Mouse (Mus musculus) liver, embryonic 14.5 days (tissue): Measurements from ENCODE around the gene Ngrn. TPM values are rescaled to one million over a fixed set of nuclear protein-coding genes. Genes with fewer than 3 reads are reported as not detected.

Experiments used
- ATAC-seq: fragments of 200-750 bp; cut with Nextera tagmentation; 2 replicates; pipeline ENCODE4 v1.8.0; 2017; ENCODE audit warnings: moderate number of reproducible peaks, mild to moderate bottlenecking, moderate library complexity; ENCODE audit not compliant: insufficient read depth
- DNase-seq, 3 experiments: peaks; one replicate each; pipeline ENCODE4 v3.0.0-alpha.2; 2012 to 2013; ENCODE audit warnings: low read depth in 3 of 3, low spot score in 3 of 3
- H3K27ac ChIP-seq: fragments of 300-500 bp; sonication (generic); 2 replicates; pipeline ENCODE4 v1.5.1; 2014; ENCODE audit warnings: moderate library complexity, mild to moderate bottlenecking, control low read depth, inconsistent platforms
- H3K27me3 ChIP-seq: fragments of 300-500 bp; sonication (generic); 2 replicates; pipeline ENCODE4 v1.6.1; 2014; ENCODE audit warnings: mild to moderate bottlenecking, low read length, moderate library complexity; ENCODE audit not compliant: control insufficient read depth, insufficient read depth
- H3K36me3 ChIP-seq: fragments of 300-500 bp; sonication (generic); replicated peaks from 2 replicates; pipeline ENCODE4 v1.6.1; 2014; ENCODE audit warnings: low read depth; ENCODE audit not compliant: control insufficient read depth, insufficient read depth
- H3K4me1 ChIP-seq, 2 experiments: fragments of 200-500 bp in 1 of 2; fragments of 300-500 bp in 1 of 2; sonication (generic) in 1 of 2; replicated peaks; 2 replicates each; pipeline ENCODE4 v1.6.1; 2012 to 2014; ENCODE audit warnings: antibody characterized with exemption in 1 of 2, inconsistent platforms in 1 of 2, low read length in 1 of 2; ENCODE audit not compliant: control insufficient read depth in 2 of 2, insufficient read depth in 2 of 2
- H3K4me2 ChIP-seq: fragments of 300-500 bp; sonication (generic); 2 replicates; pipeline ENCODE4 v1.6.1; 2014; ENCODE audit warnings: low read depth, mild to moderate bottlenecking, control low read depth, moderate library complexity
- H3K4me3 ChIP-seq, 2 experiments: fragments of 200-500 bp in 1 of 2; fragments of 300-500 bp in 1 of 2; sonication (generic) in 1 of 2; 2 replicates each; pipeline ENCODE4 v1.5.1; 2012 to 2014; ENCODE audit warnings: low read depth in 2 of 2, low read length in 2 of 2, mild to moderate bottlenecking in 2 of 2, control low read depth in 1 of 2, inconsistent platforms in 1 of 2, moderate library complexity in 1 of 2; ENCODE audit not compliant: insufficient read depth in 1 of 2
- H3K9ac ChIP-seq: fragments of 300-500 bp; sonication (generic); replicated peaks from 2 replicates; pipeline ENCODE4 v1.6.1; 2014; ENCODE audit warnings: mild to moderate bottlenecking, control low read depth, moderate library complexity
- H3K9me3 ChIP-seq: fragments of 300-500 bp; sonication (generic); 2 replicates; pipeline ENCODE4 v1.6.1; 2016; ENCODE audit warnings: low read length, mixed read lengths; ENCODE audit not compliant: control insufficient read depth
- CTCF ChIP-seq: IDR thresholded peaks from 2 replicates; pipeline ENCODE4 v1.5.1; 2016; ENCODE audit warnings: antibody characterized with exemption, low read depth, control low read depth
- EP300 ChIP-seq: IDR thresholded peaks from 2 replicates; pipeline ENCODE4 v1.6.1; 2016; ENCODE audit warnings: antibody characterized with exemption, low read depth
- WGBS: fragments of 180-500 bp; shearing (Covaris S2); extraction: QIAGEN DNeasy Blood & Tissue Kit; methylation state at CpG from one replicate; pipeline ENCODE4 v1.1.7; 2014; ENCODE audit not compliant: insufficient replicate concordance; 5-methylcytosine and 5-hydroxymethylcytosine counted together
- polyA plus RNA-seq, 2 experiments: library from polyadenylated mRNA; depleted of rRNA in 1 of 2; stranded (reverse) in 1 of 2; unstranded in 1 of 2; fragments of >200 nt; fragmentation: Nextera tagmentation in 1 of 2; extraction: Ambion mirVana in 1 of 2; gene quantifications; 2 replicates each; pipeline versions ENCODE4 v1.2.1 to v1.2.3; 2012 to 2014

Gene Ngrn
- polyA plus RNA-seq, 2 experiments: 21.4 to 26.7 TPM

- ATAC-seq (no peak), DNase-seq (no peak)
- Histone ChIP-seq H3K9me3 (no peaks in the 10 kb centered on the region), H3K27me3 (no peaks in the 10 kb centered on the region), H3K36me3 (no peaks in the 10 kb centered on the region), H3K9ac (no peak overlapping the region), H3K27ac (no peak overlapping the region), H3K4me2 (no peak overlapping the region), H3K4me3 (no peak overlapping the region), H3K4me1 (peaks cover 7 to 8% of the 10 kb centered on the region in 2 experiments)
- 91% methylated on average over 4 of the region's 4 CpGs for WGBS
- TF ChIP-seq EP300 (no peak), CTCF (no peak)
Measured at GRCm38 (mm10) chr7:80244851-80245250, 16.2 kb upstream of the Ngrn start.

DNA sequence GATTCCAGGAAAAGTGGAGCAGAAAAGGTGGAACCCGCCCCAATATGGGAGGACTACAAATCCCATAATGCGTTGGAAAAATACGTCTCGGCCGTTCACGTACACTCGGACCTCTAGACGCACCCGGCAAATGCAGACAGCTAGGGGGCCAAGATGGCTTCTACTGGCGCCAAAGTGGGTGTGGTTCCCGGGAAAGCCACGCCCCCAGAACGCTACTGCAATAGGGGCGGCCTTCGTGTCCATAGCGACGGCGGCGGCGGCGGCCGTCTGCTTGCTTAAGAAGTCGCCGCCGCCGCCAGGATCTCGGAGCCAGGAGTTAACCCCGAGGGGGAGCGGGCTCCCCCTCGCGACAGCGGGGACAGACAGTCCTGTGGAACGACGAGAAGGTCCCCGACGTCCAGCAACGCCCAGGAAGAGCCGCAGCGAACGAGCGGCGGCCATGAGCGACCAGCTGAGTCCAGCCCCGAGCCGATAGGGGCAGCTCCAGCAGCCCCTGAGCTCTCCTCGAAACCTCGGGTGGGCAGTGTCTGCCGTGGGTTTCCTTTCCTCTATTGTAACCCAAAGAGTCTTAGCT is 14.8 kb upstream of the Ngrn start, which contains the start of gene Ttll13:
TSS of gene Ttll13 (plus strand) at position 229 of the 574 bp plus-strand sequence.
- peak; percentile 77 for TF ChIP-seq CTCF
- no peak for TF ChIP-seq EP300
- H3K4me2 ChIP-seq: peak within 1 kb of the TSS; percentile 78
- peak within 1 kb of the TSS; percentile 66 to 70 for H3K4me3 ChIP-seq
- DNase-seq (peak; percentile 96 to 97 (median 97)), ATAC-seq (peak; percentile 98)
- H3K9me3 ChIP-seq: no peaks in the 10 kb centered on the region
- under 1% methylated on average over 48 of the region's 48 CpGs for WGBS
- peak within 1 kb of the TSS; percentile 11 for H3K27ac ChIP-seq
- H3K4me1 ChIP-seq: peaks cover 7 to 8% of the 10 kb centered on the region in 2 experiments
- H3K36me3 ChIP-seq: no peaks in the 10 kb centered on the region
- H3K27me3 ChIP-seq: no peaks in the 10 kb centered on the region
- H3K9ac ChIP-seq: peak within 1 kb of the TSS; percentile 65

DNA sequence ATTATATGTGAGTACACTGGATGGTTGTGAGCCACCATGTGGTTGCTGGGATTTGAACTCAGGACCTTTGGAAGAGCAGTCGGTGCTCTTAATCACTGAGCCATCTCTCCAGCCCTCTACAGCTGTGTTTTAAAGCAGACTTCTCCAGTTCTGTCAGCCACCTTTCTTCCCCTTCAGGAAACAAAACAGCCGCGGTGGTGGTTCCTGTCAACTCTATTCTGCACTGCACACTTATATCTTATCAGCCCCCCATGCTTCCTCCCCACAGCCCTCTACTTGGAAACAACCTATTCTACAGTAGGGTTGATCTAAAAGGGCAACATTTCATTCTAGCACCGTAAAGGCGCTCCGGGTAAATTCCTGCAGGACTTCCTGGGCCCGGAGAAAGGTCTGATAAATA is 14.2 kb upstream of the Ngrn start:
- DNase-seq (no peak), ATAC-seq (no peak)
- Histone ChIP-seq H3K4me3 (peak overlapping the region in 1 of 2 experiments; percentile 70; a peak in 2 of 4 replicates), H3K36me3 (no peaks in the 10 kb centered on the region), H3K4me1 (peaks cover 7 to 8% of the 10 kb centered on the region in 2 experiments), H3K9ac (peak overlapping the region; percentile 65), H3K9me3 (no peaks in the 10 kb centered on the region), H3K4me2 (peak overlapping the region; percentile 78), H3K27me3 (no peaks in the 10 kb centered on the region), H3K27ac (no peak overlapping the region)
- WGBS: 9% methylated on average over 7 of the region's 7 CpGs
- no peak for TF ChIP-seq EP300
- no peak for TF ChIP-seq CTCF

DNA sequence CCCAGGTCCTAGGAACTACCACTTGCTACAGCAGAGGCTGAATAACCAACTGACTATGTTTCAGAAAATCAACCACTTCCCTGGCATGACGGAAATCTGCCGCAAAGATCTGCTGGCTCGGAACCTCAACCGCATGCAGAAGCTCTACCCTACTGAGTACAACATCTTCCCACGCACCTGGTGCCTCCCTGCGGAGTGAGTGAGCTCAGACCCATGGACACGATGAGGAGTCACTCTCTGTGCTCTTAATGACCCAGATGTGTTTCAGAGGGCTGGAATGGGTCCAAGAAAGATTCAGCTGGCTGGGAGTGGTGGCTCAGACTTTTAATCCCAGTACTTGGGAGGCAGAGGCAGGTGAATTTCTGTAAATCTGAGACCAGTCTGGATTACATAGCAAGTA is 8.6 kb upstream of the Ngrn start:
- no peak for TF ChIP-seq EP300
- no peak for TF ChIP-seq CTCF
- WGBS: 70% methylated on average over 7 of the region's 7 CpGs
- ATAC-seq (no peak), DNase-seq (no peak)
- H3K27ac ChIP-seq: no peak overlapping the region
- H3K4me3 ChIP-seq: no peak overlapping the region
- no peak overlapping the region for H3K4me2 ChIP-seq
- H3K36me3 ChIP-seq: no peaks in the 10 kb centered on the region
- H3K27me3 ChIP-seq: no peaks in the 10 kb centered on the region
- H3K4me1 ChIP-seq: peaks cover 5 to 6% of the 10 kb centered on the region in 2 experiments; a peak in 2 of 4 replicates
- H3K9ac ChIP-seq: no peak overlapping the region
- no peaks in the 10 kb centered on the region for H3K9me3 ChIP-seq

DNA sequence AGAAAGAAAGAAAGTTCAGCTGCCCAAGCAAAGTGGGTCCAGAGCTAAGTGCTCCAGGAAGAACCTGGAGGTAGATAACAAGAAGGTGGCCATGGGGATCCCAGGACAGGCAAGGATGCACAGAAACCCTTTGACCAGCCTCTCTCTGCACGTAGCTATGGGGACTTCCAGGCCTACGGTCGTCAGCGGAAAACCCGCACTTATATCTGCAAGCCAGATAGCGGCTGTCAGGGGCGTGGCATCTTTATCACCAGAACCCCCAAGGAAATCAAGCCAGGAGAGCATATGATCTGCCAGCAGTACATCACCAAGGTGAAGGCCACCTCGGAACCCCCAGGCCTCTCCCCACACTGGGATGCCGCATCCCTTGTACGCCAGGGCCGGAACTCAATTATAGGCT is 8.1 kb upstream of the Ngrn start:
- TF ChIP-seq EP300: no peak
- no peak for TF ChIP-seq CTCF
- H3K4me3 ChIP-seq: no peak overlapping the region
- no peaks in the 10 kb centered on the region for H3K36me3 ChIP-seq
- no peaks in the 10 kb centered on the region for H3K27me3 ChIP-seq
- no peaks in the 10 kb centered on the region for H3K9me3 ChIP-seq
- ATAC-seq (no peak), DNase-seq (no peak)
- H3K27ac ChIP-seq: no peak overlapping the region
- 39% methylated on average over 11 of the region's 11 CpGs for whole genome bisulfite sequencing
- H3K4me2 ChIP-seq: no peak overlapping the region
- no peak overlapping the region for H3K9ac ChIP-seq
- H3K4me1 ChIP-seq: peaks cover 5 to 6% of the 10 kb centered on the region in 2 experiments; a peak in 2 of 4 replicates
